Mouse (Mus musculus): ENCODE measurements around the gene Ckb. TPM values are rescaled to one million over a fixed set of nuclear protein-coding genes. Genes with fewer than 3 reads are reported as not detected.

Ckb gene
- total RNA-seq (2023), result 1 to 10 TPM; 2.8 to 5.7 TPM

GRCm38 (mm10) chr12:111672176-111672575, at the start of gene Ckb:
Gene Ckb (minus strand): TSS chr12:111672338.

GRCm38 (mm10) chr12:111713004-111713651, 41.0 kb upstream of the Ckb start, which contains the start of the genes Bag5 and Apopt1:
Gene Bag5 (minus strand): TSS chr12:111713257.
Gene Apopt1 (plus strand): TSS chr12:111713261.

GRCm38 (mm10) chr12:111677882-111678669, 5.9 kb upstream of the Ckb start, which contains the start of gene Trmt61a:
Gene Trmt61a (plus strand): TSS chr12:111678105.

Other genes starting within 250 kb of the Ckb start
- gene Tnfaip2, start 229.9 kb downstream of the Ckb start, total RNA-seq (2023), result 100 to 1,000 TPM; 263 to 283 TPM
- gene Gm266, start 186.5 kb downstream of the Ckb start, total RNA-seq (2023), result under 1 TPM in 1 of 2 experiments, not detected in 1; 0.77 TPM
- gene Eif5, start 134.3 kb downstream of the Ckb start, total RNA-seq (2023), result 100 to 1,000 TPM; 644 to 669 TPM
- gene Mark3, start 97.8 kb downstream of the Ckb start, total RNA-seq (2023), result 10 to 100 TPM; 51.1 to 56.3 TPM
- 1 to 10 TPM; 3.0 to 4.1 TPM for gene Trmt61a, start 5.8 kb upstream of the Ckb start, total RNA-seq (2023)
- 1 to 10 TPM; 7.5 to 8.3 TPM for gene Bag5, start 40.9 kb upstream of the Ckb start, total RNA-seq (2023)
- 10 to 100 TPM; 16.6 to 17.1 TPM for gene Apopt1, start 40.9 kb upstream of the Ckb start, total RNA-seq (2023)
- 10 to 100 TPM; 55.4 to 62.0 TPM for gene Klc1, start 86.5 kb upstream of the Ckb start, total RNA-seq (2023)
- 1 to 10 TPM; 4.4 to 4.6 TPM for gene Xrcc3, start 141.5 kb upstream of the Ckb start, total RNA-seq (2023)
- 1 to 10 TPM; 3.3 to 4.7 TPM for gene Zfyve21, start 141.8 kb upstream of the Ckb start, total RNA-seq (2023)
- gene Ppp1r13b, start 235.8 kb upstream of the Ckb start, total RNA-seq (2023), result 1 to 10 TPM; 1.8 to 2.3 TPM

Measured in neutrophil, adult 83 days (primary cell).